Comparison of ENCODE assay signal across 22 mouse cellular contexts in the genomic region with DNA sequence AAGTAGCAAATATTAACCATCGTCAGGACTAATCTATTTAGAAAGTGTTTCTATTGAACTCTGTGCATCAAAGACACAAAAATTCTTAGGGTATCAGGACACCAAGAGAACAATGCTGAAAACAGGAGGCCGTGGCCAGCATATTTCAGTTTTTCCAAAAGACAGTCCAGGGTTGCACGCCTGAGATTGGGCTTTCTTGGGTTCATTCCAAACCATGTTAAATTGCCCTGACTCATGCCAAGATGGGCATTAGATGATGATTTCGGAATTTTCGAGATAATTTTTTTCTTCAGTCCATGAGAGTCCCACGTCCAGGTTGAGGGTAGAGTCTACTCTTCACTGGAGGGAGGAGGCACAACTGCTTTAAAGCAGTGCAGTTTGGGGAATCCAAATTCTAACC. TPM values are rescaled to one million over a fixed set of nuclear protein-coding genes. Genes with fewer than 3 reads are reported as not detected.
A peak's percentile ranks its signal among the peaks of the same experiment; 100 is the strongest.
DNase-seq lines count a peak whose midpoint lies in the region; TF ChIP-seq lines count a peak whose summit lies in the region.
"Had no signal": no experiment of that assay in that cellular context is flagged by ENCODE, and none has a peak within 500 bp of the region (broad histone marks: within the 10 kb centered on the region; RNA-seq: fewer than 3 reads in every experiment).

No protein-coding gene starts in this region.

- peak overlapping the region; percentile 94; the same call in 1 of the 2 replicates for H3K27ac ChIP-seq in layer of hippocampus, adult 2 months
- H3K27ac ChIP-seq: gastrocnemius, adult 2 months; heart, embryonic 15.5 days; intestine, embryonic 15.5 days had no signal

- TF ChIP-seq CTCF in layer of hippocampus, adult 2 months (conservative IDR thresholded peaks at IDR 0.05) = no peak

- H3K4me3 ChIP-seq in layer of hippocampus, adult 2 months = no peak overlapping the region
- H3K4me3 ChIP-seq: embryonic facial prominence, embryonic 12.5 days; heart, embryonic 12.5 days; hindbrain, embryonic 10.5 days; hindbrain, embryonic 13.5 days; intestine, embryonic 15.5 days had no signal

- no peak for DNase-seq in layer of hippocampus, adult 2 months (ENCODE audit: low spot score in 2 of 2)
- DNase-seq in layer of hippocampus, postnatal 36 days = no peak
- peak; percentile 54 for DNase-seq in MN1 (ENCODE audit: low spot score)
- DNase-seq in adipocyte (ENCODE audit: low spot score) = peak; percentile 33
- DNase-seq in lung, postnatal 4 days = no peak
- DNase-seq in spleen, postnatal 10 days (ENCODE audit: low spot score in 2 of 2) = no peak
- DNase-seq: adrenal gland, adult 8-10 months; adrenal gland, postnatal 25 days; cerebellum, adult 9-10 months; gastrocnemius, postnatal 14 days; heart, adult 11 months; heart, postnatal 10 days; heart, postnatal 36 days had no signal

RNA-seq across cellular contexts. Expression of a gene that starts 1.4 kb away (rescaled TPM):
- 10 to 100 TPM; 14.2 to 16.9 TPM for total RNA-seq in layer of hippocampus, adult 2 months (2021)
- 10 to 100 TPM; 12.5 to 14.9 TPM for total RNA-seq in layer of hippocampus, postnatal 36 days (2021)
- total RNA-seq: common myeloid progenitor, adult 5-6 weeks; MEL had no signal

Comparison
In these comparisons a context has a peak if more than half of its experiments do, and no peak if none do; other contexts are left out.
1. DNase-seq: peak in MN1 (single experiment) and adipocyte (single experiment); none in layer of hippocampus, adult 2 months (0 of 2), layer of hippocampus, postnatal 36 days (0 of 2), lung, postnatal 4 days (0 of 2) and spleen, postnatal 10 days (0 of 2).